Mouse (Mus musculus): Measurements from ENCODE around the gene Pias4. TPM values are rescaled to one million over a fixed set of nuclear protein-coding genes. Genes with fewer than 3 reads are reported as not detected.

Gene Pias4
- total RNA-seq, 2 experiments from 2014 or later, result 25.9 to 28.1 TPM

DNA sequence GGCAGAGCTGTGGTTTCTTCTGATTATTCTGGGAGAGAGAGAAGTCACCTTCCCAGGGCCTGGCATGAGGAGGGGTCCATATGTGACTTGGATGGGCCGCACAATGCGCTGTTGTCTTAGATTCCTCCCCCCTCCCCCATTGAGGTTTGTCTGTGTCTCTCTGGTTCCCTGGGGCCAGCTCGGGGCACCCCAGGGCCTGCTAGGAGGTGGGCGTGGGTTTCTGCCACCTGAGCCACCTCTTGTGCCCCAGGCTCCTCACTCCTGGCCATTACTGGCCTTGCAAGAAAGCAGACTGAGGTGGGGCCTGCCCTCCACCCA is 28.2 kb downstream of the Pias4 start:
- DNase-seq (ENCODE audit: low spot score in 2 of 2), result no peak

DNA sequence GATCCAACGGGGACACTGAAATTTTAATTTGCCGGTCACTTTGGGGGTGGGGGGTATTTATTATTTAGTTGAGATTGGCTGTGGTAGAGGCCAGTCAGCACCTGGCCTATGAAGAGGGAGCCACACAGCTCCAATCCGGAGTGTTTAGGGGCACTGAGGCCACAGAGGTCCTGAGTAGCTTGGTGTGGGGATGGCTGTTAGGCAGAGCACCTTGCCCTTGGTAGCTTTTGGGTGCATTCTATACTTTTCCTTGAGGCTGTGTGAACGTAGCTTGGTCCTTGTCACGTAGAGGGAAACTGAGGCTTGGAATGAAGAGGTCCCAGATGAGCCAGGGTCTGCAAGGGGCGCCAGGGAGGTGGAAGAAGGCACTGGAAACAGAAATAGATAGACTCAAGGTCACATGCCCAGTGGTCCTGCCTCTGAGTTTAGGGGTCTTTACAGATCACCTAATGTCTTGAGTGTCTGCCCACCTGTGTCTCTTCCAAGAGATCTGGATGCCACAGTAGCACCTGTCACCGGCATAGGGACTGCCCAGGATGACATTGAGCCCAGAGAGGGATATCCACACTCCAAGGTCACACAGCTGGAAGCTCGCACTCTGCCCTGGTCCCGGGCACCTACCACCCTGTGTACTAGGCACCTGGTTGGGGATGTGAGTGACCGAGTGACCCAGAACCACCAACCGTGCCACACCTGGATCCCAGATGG is 28.7 kb downstream of the Pias4 start:
- DNase-seq (ENCODE audit: low spot score in 2 of 2), result no peak

DNA sequence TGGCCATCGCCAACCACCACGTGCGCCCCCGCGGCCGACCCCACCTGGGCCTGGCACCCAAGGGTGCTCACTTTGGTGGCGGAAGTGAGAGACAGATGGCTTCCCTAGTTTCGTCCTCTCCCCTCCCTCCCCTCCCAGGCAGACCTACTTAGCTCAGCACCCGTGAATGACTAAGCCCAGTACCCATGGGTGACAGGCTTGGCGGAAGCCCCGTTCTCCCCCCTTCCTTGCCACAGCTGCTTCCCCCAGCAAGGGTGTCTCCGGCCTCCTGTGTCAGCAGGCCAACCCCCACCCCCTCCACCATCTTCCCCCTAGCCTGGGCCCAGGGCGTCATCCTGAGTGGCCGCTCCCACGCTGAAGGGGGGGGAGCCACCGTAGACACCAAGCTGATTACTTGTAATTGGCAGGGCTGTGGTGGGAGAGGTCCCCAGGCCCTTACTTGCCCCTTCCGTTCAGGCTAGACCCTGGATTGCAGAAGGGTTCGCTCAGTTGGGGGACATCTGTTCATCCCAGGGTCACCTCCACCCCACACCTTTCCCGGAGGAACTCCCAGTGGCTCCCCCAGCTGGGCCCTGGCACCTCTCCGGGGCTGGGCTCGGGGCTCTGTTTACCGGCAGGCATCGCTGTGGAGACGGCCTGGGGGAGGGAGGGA is 29.5 kb downstream of the Pias4 start:
- DNase-seq (ENCODE audit: low spot score in 2 of 2), result peak; percentile 52

DNA sequence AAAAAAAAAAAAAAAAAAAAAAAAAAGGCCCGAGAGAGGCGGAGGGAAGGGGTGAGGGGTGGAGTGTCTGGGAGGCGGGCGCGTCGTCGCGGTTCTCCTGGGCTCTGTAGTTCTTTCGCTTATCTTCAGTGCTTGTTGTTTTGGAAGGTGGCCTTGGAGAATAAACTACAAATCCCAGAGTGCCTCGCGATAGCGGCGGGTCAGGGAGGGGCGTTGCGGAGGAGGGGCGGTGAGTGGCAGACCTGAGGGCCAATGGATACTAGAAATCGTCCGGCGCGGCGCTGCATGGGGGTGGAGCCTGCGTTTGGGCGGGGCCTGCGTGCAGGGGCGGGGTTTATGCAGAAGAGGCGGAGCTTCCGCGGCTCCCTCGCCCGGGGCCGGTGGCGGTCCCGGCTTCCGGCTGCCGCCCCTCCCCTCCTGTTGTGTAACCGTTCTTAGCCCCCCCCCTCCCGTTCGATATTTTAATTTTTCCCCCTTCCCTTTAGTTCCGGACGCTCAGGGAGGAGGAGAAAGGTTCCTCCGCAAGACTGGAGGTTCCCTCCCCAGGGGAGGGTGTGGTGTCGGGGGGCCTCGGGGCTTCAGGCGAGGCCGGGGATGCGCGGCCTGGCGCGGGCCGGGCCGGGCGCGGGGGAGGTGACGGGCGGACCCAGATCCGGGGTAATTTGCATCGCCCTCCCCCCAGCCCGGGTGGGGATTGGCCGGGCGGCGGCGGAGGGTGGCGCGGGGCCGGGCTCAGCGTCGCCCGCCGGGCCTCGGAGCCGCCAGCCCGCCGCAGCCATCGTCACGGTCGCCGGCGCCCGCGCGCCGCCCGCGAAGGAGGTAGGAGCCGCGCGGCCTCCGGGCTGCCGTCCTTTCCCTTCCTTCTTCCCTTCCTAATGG is 30.2 kb downstream of the Pias4 start:
- DNase-seq (ENCODE audit: low spot score in 2 of 2), result peak; percentile 100

DNA sequence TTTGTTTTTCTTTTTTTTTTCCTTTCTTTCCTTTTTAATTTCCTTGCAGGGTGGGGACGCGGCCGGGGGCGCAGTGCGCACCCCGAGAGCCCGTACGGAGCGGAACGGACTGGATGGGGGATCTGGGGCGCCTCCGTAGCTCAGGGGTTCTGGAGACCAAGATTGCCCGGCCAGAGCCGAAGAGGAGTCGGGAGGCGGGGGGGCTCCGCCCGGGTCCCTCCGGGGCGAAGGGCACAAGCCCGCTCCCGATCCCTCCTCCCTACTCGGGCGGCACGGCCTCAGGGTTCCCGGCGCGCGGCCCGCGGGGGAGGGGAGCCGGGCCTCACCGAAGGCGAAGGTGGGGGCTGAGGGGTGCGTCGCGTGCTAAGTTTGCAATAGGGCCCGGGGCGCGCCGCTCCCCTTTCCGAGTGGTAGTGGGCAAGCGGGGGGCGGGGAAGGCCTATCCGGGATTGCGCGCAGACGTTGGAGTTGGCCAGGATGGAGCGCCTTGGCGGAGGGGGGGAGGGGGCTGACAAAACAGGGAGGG is 31.0 kb downstream of the Pias4 start:
- DNase-seq (ENCODE audit: low spot score in 2 of 2), result peak in 1 of 2 experiments; percentile 83

DNA sequence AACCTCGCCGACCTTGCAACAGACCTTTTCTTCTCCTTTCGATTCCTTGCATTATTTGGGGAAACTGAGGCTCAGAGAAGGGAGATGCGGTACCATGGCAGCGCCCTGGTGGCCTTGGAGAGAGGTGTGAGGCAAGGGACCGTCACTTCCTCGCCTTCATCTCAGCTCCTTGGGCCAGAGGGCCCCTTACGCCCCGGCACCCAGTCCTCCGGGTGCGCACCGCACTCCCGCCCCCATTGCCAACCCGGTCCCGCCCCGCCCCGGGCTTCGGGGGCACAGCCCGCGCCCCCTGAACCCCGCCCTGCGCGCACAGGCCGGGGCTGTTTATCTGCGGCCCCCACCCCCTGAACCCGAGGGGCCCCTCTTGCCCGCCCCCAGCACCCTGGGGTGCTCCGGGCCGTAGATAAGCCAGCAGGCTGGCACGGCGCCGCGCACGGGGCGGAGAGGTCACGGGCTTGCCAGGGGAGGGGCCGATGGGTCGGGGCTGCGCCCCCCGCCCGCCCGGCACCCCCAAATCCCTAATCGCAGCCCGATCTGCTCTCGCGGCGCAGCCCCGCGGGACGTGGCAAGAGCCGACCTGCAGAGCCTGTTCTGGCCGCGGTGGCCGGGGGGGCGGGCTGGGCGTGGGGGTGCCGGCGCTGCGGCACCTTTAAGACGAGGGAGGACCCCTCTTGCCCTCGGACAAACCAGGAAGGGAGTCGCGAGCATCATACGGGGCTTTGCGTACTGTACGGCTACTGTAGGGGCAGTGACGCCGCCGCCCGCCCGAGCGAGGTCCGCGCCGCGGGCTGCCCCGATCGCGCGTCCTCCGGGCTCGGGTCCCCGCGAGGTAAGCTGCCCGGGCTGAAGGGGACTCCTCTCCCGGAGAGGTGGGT is 31.7 kb downstream of the Pias4 start:
- peak; percentile 72 for DNase-seq (ENCODE audit: low spot score in 2 of 2)

DNA sequence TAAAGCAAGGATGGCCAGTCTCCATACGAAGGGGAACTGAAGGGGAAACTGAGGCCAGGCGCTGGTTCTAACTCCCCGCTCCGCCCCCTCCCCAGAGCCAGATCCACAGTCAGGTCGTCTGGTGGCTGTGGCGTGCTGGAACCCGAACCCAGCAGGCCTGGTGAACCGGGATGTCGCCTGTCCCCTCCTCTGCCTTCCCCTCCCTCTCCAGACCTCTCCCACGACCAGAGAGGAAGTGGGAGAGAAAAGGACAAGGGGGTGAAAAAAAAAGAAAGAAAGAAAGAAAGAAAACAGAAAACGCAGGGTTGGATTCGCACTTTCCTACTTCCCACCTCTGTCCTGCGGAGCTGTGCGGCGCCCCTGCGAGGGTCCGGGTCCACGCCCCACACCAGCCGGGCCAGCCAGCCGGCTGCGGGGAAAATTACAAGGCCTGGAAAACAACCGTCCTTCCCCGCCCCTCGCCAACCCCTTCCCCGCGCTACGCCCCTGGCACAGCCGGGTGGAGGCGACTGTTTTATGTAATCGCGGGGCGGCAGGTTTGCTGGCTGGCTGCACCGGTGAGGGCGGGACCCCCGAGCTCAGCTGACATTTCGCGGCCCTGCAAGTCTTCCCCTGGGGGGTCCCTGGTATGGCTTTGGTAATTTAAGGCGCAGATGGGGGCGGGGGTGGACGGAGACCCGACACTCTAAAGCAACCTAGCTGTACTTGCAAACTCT is 32.6 kb downstream of the Pias4 start, which contains the start of gene Zbtb7a:
TSS of gene Zbtb7a (plus strand) at position 255 of the 716 bp plus-strand sequence.
- no peak for DNase-seq (ENCODE audit: low spot score in 2 of 2)

DNA sequence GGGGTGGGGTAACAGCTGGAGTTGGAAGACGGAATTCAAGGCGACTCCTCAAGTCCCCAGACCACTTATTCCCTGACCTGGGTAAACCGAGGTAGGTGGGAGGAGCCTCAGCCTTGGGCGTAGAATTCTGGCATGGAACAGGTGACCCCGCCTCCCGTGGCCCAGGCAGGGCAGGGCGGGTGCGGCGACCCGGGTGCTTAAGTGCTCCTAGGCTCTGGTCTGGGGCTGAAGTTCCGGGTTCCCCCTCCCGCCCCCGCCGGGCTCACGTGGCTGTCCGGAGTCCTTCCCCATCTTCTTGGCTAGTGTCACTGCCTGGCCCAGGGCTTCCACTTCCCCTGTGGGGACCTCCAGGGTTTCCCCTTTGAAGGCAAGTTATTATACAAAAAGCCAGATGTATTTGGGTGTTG is 33.5 kb downstream of the Pias4 start:
- DNase-seq (ENCODE audit: low spot score in 2 of 2), result no peak

DNA sequence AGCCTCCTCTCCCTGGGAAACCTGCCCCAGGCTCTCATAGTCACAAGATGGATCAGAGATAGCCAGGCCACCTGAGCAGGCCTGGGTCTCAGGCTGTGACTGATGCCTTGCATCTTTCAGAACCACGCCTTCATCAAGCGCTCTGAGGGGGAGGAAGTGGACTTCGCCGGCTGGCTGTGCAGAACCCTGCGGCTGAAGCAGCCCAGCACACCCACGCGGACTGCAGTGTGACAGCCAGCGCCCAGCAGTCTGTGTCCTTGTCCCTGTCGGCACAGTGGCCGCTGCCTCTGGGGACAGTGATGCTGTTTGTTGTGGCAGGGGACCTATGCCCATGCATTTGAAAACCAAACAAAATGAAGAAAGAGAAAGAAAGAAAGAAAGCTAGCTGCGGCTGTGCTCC is 44.2 kb downstream of the Pias4 start:
- no peak for DNase-seq (ENCODE audit: low spot score in 2 of 2)

DNA sequence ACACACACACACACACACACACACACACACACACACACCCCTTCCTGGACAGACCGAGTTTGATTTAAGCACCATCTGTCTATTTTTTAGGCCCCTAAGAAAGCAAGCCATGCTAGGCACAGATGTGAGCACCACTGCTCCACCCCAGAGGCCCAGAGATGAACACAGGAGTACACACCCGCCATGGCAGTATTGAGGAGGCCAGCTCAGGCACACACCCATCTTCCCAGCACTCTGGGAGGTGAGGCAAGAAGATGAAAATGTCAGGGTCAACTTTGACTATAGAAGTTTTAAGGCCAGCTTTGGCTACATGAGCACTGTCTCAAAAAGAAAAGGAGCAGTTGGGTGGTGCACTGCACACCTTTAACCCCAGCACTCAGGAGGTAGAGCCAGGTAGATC is 44.8 kb downstream of the Pias4 start:
- DNase-seq (ENCODE audit: low spot score in 2 of 2), result no peak

DNA sequence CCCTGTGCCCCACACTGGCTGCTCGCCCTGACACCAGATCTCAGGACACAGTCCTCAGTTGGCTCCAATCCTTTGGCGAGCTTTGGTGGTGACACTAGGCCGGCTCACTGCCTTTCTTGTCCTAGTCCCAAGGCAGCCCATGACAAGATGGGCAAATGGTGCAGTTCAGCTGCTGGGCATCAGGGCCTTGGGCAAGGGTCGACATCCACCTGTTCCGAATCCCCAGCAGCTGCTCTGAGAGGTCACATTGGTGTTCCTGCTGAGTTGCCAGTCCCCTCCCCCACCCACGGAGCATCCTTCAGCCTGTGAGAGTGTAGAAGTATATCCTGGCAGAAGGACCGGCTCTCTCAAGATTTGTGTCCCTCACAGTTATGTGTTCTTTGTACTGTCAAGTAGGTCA is 47.1 kb downstream of the Pias4 start:
- DNase-seq (ENCODE audit: low spot score in 2 of 2), result no peak

DNA sequence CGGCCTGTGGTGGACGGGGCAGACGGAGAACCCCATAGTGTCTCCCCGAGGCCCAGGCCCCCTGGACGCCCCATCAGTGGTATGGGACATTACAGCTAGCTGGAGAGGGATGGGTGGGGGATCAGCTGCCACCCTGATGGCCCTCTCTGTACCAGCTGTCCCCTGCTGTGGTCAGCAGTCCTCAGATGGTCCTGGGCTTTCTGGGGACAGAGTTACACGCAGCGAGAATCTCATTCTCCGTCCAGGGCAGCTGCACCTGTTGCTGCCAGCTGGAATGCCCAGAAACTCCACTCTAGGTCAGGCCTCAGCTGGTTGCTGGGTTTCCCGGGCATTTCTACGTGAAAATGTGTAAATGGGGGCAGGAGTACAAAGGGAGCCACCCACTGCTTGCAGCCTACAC is 48.1 kb downstream of the Pias4 start:
- no peak for DNase-seq (ENCODE audit: low spot score in 2 of 2)

DNA sequence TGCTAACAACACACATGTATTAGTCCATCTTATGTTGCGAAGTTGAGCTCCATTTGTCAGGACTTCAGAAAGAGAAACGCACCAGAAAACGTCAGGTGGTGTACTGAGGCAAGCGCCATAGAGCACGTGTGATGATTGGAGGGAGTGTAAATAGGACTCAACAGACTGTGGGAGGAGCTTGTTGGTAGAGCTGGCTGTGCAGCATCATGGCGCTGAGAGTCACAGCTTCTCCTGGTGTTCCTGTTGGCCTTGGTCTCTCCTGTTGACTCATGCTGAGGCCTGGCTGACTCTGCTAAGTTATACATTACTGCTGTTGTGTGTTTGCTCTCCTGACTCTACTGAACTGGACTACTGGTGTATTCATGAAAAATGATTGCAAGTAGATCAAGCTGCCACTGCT is 54.8 kb downstream of the Pias4 start:
- no peak for DNase-seq (ENCODE audit: low spot score in 2 of 2)

DNA sequence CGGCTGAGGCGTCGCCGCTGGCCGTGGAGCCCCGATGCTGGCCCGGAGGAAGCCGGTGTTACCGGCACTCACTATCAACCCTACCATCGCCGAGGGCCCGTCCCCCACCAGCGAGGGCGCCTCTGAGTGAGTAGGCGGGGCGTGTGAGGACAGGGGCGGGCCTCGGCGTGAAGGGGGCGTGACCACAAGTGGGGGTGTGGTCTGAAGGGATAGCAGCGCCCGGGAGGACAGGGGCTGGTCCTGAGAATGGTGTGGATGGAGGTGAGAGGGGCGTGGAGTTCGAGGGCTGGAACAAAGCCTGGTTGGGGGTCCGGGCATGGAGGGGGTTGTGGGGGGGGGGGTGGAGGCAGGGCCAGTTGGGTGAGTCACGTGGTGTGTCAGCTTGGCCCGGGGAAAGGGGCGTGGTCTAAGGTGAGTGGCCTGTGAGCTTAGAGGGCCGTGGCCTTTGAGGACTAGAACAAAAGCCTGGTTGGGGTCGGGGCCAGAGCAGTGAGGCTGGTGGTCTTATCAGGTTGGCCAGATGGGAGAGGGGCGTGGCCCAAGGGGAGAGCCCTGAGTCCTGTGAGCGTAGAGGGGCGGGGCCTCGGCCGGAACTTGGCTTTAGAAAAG is 61.5 kb downstream of the Pias4 start:
- DNase-seq (ENCODE audit: low spot score in 2 of 2), result peak; percentile 85 to 86

DNA sequence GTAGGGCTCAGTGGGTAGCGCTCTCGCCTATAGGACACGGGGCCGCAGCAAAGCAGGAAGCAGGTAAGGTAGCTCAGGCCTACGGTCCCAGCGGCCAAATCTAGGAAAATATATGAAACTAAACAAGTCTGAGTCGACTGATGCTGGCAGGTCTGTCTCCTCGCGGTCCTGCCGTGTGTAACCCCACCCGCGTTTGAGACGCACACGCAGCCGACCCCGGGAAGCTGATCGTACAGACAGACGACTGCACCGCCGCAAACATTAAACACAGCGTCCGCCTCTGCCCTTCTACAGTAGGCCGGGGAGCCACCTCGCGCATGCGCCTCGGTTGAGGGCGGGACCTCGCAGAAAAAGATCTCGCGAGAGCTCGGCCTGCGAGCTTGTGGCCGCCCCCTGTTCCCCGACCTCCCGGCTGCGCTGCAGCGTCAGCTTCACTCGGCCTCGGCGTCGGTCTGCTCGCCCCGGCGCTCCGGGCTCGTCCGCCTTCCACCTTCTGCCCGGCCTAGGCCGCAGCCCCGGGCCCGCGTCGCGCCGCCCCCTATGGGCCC is 62.1 kb downstream of the Pias4 start, which contains the start of gene Map2k2:
TSS of gene Map2k2 (plus strand) at position 351 of the 548 bp plus-strand sequence.
- DNase-seq (ENCODE audit: low spot score in 2 of 2), result peak; percentile 95 to 96

Data from layer of hippocampus, postnatal 14 days (tissue).